Mouse (Mus musculus) G1E-ER4 (cell line): ENCODE results near the gene Slc2a10. TPM values are rescaled to one million over a fixed set of nuclear protein-coding genes. Genes with fewer than 3 reads are reported as not detected.

Experiments used
- GATA1 ChIP-seq: IDR thresholded peaks from one replicate; pipeline ENCODE4 v1.8.0; 2012; ENCODE audit warnings: low read length, inconsistent platforms
- polyA plus RNA-seq: library from polyadenylated mRNA; stranded (reverse); fragments of >175 nt; gene quantifications from 2 replicates; pipeline ENCODE4 v1.2.3, GENCODE M21; 2012

Slc2a10 gene
- polyA plus RNA-seq, 1 experiment, result not detected

GRCm38 (mm10) chr2:165543670-165544016 lies 40.1 kb downstream of the Slc2a10 start:
- TF ChIP-seq GATA1, result no peak

- no peak for TF ChIP-seq GATA1
Measured at GRCm38 (mm10) chr2:165545687-165546086, 42.1 kb downstream of the Slc2a10 start.

GRCm38 (mm10) chr2:165546341-165546740 lies 42.8 kb downstream of the Slc2a10 start:
- TF ChIP-seq GATA1, result no peak

GRCm38 (mm10) chr2:165547410-165547809 lies 43.8 kb downstream of the Slc2a10 start:
- no peak for TF ChIP-seq GATA1

GRCm38 (mm10) chr2:165548627-165549026 lies 45.0 kb downstream of the Slc2a10 start:
- TF ChIP-seq GATA1, result no peak

- TF ChIP-seq GATA1, result no peak
Measured at GRCm38 (mm10) chr2:165554066-165554465, 50.5 kb downstream of the Slc2a10 start.

GRCm38 (mm10) chr2:165557278-165557677 lies 53.7 kb downstream of the Slc2a10 start:
- TF ChIP-seq GATA1, result no peak

- TF ChIP-seq GATA1, result no peak
Measured at GRCm38 (mm10) chr2:165558916-165559315, 55.3 kb downstream of the Slc2a10 start.

GRCm38 (mm10) chr2:165559506-165560235 lies 56.1 kb downstream of the Slc2a10 start:
- no peak for TF ChIP-seq GATA1

- no peak for TF ChIP-seq GATA1
Measured at GRCm38 (mm10) chr2:165561861-165562260, 58.3 kb downstream of the Slc2a10 start.

GRCm38 (mm10) chr2:165563298-165564058 lies 59.9 kb downstream of the Slc2a10 start:
- TF ChIP-seq GATA1, result no peak

- no peak for TF ChIP-seq GATA1
Measured at GRCm38 (mm10) chr2:165564101-165564500, 60.5 kb downstream of the Slc2a10 start.

GRCm38 (mm10) chr2:165564620-165565019 lies 61.0 kb downstream of the Slc2a10 start:
- no peak for TF ChIP-seq GATA1

- TF ChIP-seq GATA1, result no peak
Measured at GRCm38 (mm10) chr2:165566898-165567297, 63.3 kb downstream of the Slc2a10 start.

- TF ChIP-seq GATA1, result no peak
Measured at GRCm38 (mm10) chr2:165567820-165568219, 64.2 kb downstream of the Slc2a10 start.

GRCm38 (mm10) chr2:165568911-165569310 lies 65.3 kb downstream of the Slc2a10 start:
- TF ChIP-seq GATA1, result no peak

Other genes with a start within 250 kb of the Slc2a10 start
- 87.4 and 92.8 TPM in 2 replicates for gene Slc35c2, start 215.9 kb upstream of the Slc2a10 start, polyA plus RNA-seq
- 6.9 and 21.4 TPM in 2 replicates for gene Elmo2, start 177.3 kb upstream of the Slc2a10 start, polyA plus RNA-seq
- not detected in 2 replicates for gene Zfp663, start 135.1 kb upstream of the Slc2a10 start, polyA plus RNA-seq
- not detected in 2 replicates for gene Zfp334, start 115.5 kb upstream of the Slc2a10 start, polyA plus RNA-seq
- gene Ocstamp, start 103.4 kb upstream of the Slc2a10 start, polyA plus RNA-seq, result not detected in 2 replicates
- not detected in 2 replicates for gene Slc13a3, start 30.6 kb upstream of the Slc2a10 start, polyA plus RNA-seq
- 24.6 and 27.6 TPM in 2 replicates for gene Trp53rka, start 10.5 kb upstream of the Slc2a10 start, polyA plus RNA-seq
- not detected in 2 replicates for gene Eya2, start 91.2 kb downstream of the Slc2a10 start, polyA plus RNA-seq